Mouse (Mus musculus) naive thymus-derived CD4-positive, alpha-beta T cell, adult 2 months (primary cell): Measurements from ENCODE around the gene Dact2.

ENCODE experiments used
- DNase-seq: peaks from one replicate; pipeline ENCODE4 v3.0.0-alpha.2; 2011; ENCODE audit warnings: low read depth

Dact2 gene

GRCm38 (mm10) chr17:14174401-14174800, 29.7 kb downstream of the Dact2 start:
- no peak for DNase-seq

- no peak for DNase-seq
Measured at GRCm38 (mm10) chr17:14173459-14173858, 30.6 kb downstream of the Dact2 start.

GRCm38 (mm10) chr17:14172731-14173130, 31.4 kb downstream of the Dact2 start:
- DNase-seq: no peak

- no peak for DNase-seq
Measured at GRCm38 (mm10) chr17:14172184-14172583, 31.9 kb downstream of the Dact2 start.

GRCm38 (mm10) chr17:14170961-14171479, 33.1 kb downstream of the Dact2 start:
- no peak for DNase-seq

GRCm38 (mm10) chr17:14169431-14169830, 34.7 kb downstream of the Dact2 start:
- DNase-seq: no peak

GRCm38 (mm10) chr17:14167594-14167993, 36.5 kb downstream of the Dact2 start:
- no peak for DNase-seq

GRCm38 (mm10) chr17:14166746-14167432, 37.2 kb downstream of the Dact2 start:
- DNase-seq: no peak

GRCm38 (mm10) chr17:14165934-14166610, 38.0 kb downstream of the Dact2 start:
- no peak for DNase-seq

- DNase-seq: no peak
Measured at GRCm38 (mm10) chr17:14165332-14165876, 38.7 kb downstream of the Dact2 start.

GRCm38 (mm10) chr17:14160846-14161245, 43.3 kb downstream of the Dact2 start:
- DNase-seq: no peak

- no peak for DNase-seq
Measured at GRCm38 (mm10) chr17:14157779-14158195, 46.3 kb downstream of the Dact2 start.
